Mouse (Mus musculus): ENCODE measurements around the gene Pcnx3. TPM values are rescaled to one million over a fixed set of nuclear protein-coding genes. Genes with fewer than 3 reads are reported as not detected.
"Not testable (repeated sequence)": the region's sequence is repeated elsewhere in the genome, so short reads cannot be mapped to it uniquely, and the experiment has no call there.

Pcnx3 gene
- polyA plus RNA-seq, 1 experiment from 2014 or later, result 22.3 TPM

- H3K4me2 ChIP-seq, result peak overlapping the region; percentile 99
- H3K27ac ChIP-seq (ENCODE audit: poor library complexity, severe bottlenecking), result peak overlapping the region; percentile 87
- no peaks in the 10 kb centered on the region; the same call in 1 of the 2 replicates for H3K27me3 ChIP-seq (replicated peaks)
- no peaks in the 10 kb centered on the region for H3K9me3 ChIP-seq (replicated peaks)
- H3K4me3 ChIP-seq, result peak overlapping the region; percentile 84
- peaks cover 60% of the 10 kb centered on the region for H3K36me3 ChIP-seq
- peaks cover 56% of the 10 kb centered on the region for H3K4me1 ChIP-seq (replicated peaks)
- 60% methylated on average over 15 of the region's 15 CpGs for WGBS
- no peak for ATAC-seq (ENCODE audit: insufficient number of reproducible peaks, low FRiP score)
- H3K9ac ChIP-seq, result peak overlapping the region; percentile 98
These were observed 1.6 kb upstream of the Pcnx3 start for GRCm38 (mm10) chr19:5690343-5690735.

DNA sequence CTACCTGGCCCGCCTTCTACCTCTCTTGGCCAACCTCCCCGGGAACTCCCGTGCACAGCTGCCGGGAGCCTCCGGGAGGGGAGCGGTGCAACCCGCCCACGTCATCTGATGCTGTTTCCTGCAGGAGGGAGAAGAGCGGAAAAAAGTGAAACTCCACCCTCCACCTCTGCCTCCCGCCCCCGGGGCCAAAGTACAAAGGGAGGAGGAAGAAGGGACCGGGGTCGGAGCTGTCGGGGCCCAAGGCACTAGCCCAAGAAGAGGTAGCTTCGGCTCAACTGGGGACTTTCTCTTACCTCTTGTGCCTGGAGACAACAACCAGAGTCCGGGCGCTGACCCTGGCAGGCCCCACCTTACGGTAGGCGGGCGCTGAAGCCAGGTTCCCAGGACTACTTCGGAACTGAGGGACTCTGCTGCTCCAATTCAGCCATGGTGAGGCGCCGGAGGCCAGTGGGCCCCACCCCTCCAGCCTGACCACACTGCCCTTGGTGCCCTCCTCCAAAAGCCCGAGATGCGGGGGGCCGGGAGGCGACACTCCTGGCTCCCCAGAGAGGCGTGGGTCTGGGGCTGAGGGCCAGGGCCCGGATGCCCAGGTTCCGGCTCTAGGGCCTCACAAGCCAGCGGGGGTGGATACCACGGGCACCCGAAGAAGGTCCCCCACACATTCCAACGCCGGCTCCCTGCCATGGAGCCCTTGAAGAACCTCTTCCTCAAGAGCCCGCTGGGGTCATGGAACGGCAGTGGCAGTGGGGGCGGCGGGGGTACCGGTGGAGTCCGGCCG, 1.0 kb upstream of the Pcnx3 start:
- WGBS, result 9% methylated on average over 41 of the region's 42 CpGs
- Histone ChIP-seq H3K4me2 (peak overlapping the region; percentile 99), H3K36me3 (peaks cover 60% of the 10 kb centered on the region), H3K4me3 (peak overlapping the region; percentile 84), H3K9ac (peak overlapping the region; percentile 98), H3K27ac (ENCODE audit: poor library complexity, severe bottlenecking) (peak overlapping the region; percentile 87), H3K9me3 (replicated peaks) (no peaks in the 10 kb centered on the region), H3K4me1 (replicated peaks) (peaks cover 56% of the 10 kb centered on the region), H3K27me3 (replicated peaks) (no peaks in the 10 kb centered on the region)
- ATAC-seq (ENCODE audit: insufficient number of reproducible peaks, low FRiP score), result peak; percentile 71

GRCm38 (mm10) chr19:5689088-5689428, 350 bp upstream of the Pcnx3 start:
- WGBS, result under 1% methylated on average over 7 of the region's 7 CpGs
- Histone ChIP-seq H3K9ac (peak overlapping the region; percentile 98), H3K27ac (ENCODE audit: poor library complexity, severe bottlenecking) (peak overlapping the region; percentile 87), H3K27me3 (replicated peaks) (no peaks in the 10 kb centered on the region), H3K4me1 (replicated peaks) (peaks cover 54% of the 10 kb centered on the region), H3K9me3 (replicated peaks) (no peaks in the 10 kb centered on the region), H3K4me3 (peak overlapping the region; percentile 84), H3K36me3 (peaks cover 60% of the 10 kb centered on the region), H3K4me2 (peak overlapping the region; percentile 99)
- no peak for ATAC-seq (ENCODE audit: insufficient number of reproducible peaks, low FRiP score)

DNA sequence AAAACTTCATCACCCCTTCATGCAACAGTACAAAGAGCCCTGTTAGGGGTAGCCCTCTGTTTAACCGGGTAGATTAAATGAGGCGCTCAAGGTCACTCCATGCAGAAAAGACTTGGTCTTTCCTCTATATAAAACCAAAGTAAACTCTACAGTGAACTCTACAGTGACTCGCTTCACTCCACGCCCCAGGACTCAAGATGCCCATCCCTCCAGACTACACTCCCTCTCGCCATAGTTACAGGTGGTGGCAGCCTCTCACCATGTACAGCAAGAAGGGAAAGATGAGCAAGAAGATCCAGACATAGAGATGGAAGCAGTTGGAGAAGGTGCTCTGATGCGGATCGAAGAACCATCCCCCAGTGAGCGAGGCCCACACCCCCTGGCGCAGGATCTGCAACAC, 970 bp downstream of the Pcnx3 start:
- no peaks in the 10 kb centered on the region for H3K9me3 ChIP-seq (replicated peaks)
- H3K27me3 ChIP-seq (replicated peaks), result no peaks in the 10 kb centered on the region
- H3K9ac ChIP-seq, result peak overlapping the region; percentile 92
- H3K4me2 ChIP-seq, result peak overlapping the region; percentile 99
- H3K36me3 ChIP-seq, result peaks cover 60% of the 10 kb centered on the region
- peaks cover 41% of the 10 kb centered on the region for H3K4me1 ChIP-seq (replicated peaks)
- 21% methylated on average over 9 of the region's 9 CpGs for WGBS
- peak overlapping the region; percentile 84 for H3K4me3 ChIP-seq
- peak overlapping the region; percentile 87 for H3K27ac ChIP-seq (ENCODE audit: poor library complexity, severe bottlenecking)
- no peak for ATAC-seq (ENCODE audit: insufficient number of reproducible peaks, low FRiP score)

- H3K27me3 ChIP-seq (replicated peaks); H3K27ac ChIP-seq (ENCODE audit: poor library complexity, severe bottlenecking): not testable (repeated sequence)
- H3K9ac ChIP-seq, result peak overlapping the region; percentile 92; the same call in 1 of the 2 replicates
These were observed 1.8 kb downstream of the Pcnx3 start for GRCm38 (mm10) chr19:5686954-5687353.

GRCm38 (mm10) chr19:5686437-5686836, 2.3 kb downstream of the Pcnx3 start:
- ATAC-seq (ENCODE audit: insufficient number of reproducible peaks, low FRiP score), result no peak
- Histone ChIP-seq H3K9me3 (replicated peaks) (no peaks in the 10 kb centered on the region), H3K4me3 (no peak overlapping the region), H3K9ac (no peak overlapping the region), H3K27ac (ENCODE audit: poor library complexity, severe bottlenecking) (no peak overlapping the region), H3K4me1 (replicated peaks) (peaks cover 28% of the 10 kb centered on the region), H3K27me3 (replicated peaks) (no peaks in the 10 kb centered on the region), H3K4me2 (no peak overlapping the region), H3K36me3 (peaks cover 64% of the 10 kb centered on the region)
- WGBS, result 71% methylated on average over 13 of the region's 13 CpGs

More at GRCm38 (mm10) chr19:5686954-5687353, 1.8 kb downstream of the Pcnx3 start:
- H3K9me3 ChIP-seq (replicated peaks); ATAC-seq (ENCODE audit: insufficient number of reproducible peaks, low FRiP score): not testable (repeated sequence)
- Histone ChIP-seq H3K4me3 (0 out of 2 replicates have a peak overlapping the region, but pooled peaks have one; percentile 84), H3K4me1 (replicated peaks) (peaks cover 33% of the 10 kb centered on the region), H3K4me2 (peak overlapping the region; percentile 99), H3K36me3 (peaks cover 64% of the 10 kb centered on the region)
- WGBS, result 88% methylated on average over 12 of the region's 12 CpGs

- Histone ChIP-seq H3K4me2 (no peak overlapping the region), H3K9me3 (replicated peaks) (no peaks in the 10 kb centered on the region), H3K27me3 (replicated peaks) (no peaks in the 10 kb centered on the region), H3K36me3 (peaks cover 64% of the 10 kb centered on the region), H3K4me1 (replicated peaks) (peaks cover 22% of the 10 kb centered on the region), H3K4me3 (no peak overlapping the region), H3K27ac (ENCODE audit: poor library complexity, severe bottlenecking) (no peak overlapping the region), H3K9ac (no peak overlapping the region)
- ATAC-seq (ENCODE audit: insufficient number of reproducible peaks, low FRiP score), result no peak
- WGBS, result 91% methylated on average over 11 of the region's 11 CpGs
These were observed 2.8 kb downstream of the Pcnx3 start for GRCm38 (mm10) chr19:5685861-5686260.

DNA sequence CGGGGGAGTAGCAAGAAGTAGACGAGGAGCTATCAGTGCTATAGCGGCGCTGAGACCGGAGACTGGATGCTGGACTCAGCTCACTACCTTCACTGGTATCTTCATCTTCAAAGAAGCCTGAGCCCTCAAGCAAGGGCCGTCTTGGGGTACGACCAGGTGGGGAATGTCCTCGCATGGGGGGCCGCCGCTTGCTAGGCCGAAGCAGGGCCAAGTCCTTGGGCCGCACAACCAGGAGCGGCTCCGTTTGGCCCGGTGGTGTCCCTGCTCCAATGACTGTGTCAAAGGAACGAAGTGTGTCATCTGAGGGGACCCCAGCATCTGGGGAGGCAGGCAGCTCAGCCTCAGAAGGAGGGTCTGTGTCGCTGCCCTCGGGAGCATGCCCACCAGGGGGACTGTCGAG, 3.3 kb downstream of the Pcnx3 start:
- 95% methylated on average over 19 of the region's 19 CpGs for WGBS

DNA sequence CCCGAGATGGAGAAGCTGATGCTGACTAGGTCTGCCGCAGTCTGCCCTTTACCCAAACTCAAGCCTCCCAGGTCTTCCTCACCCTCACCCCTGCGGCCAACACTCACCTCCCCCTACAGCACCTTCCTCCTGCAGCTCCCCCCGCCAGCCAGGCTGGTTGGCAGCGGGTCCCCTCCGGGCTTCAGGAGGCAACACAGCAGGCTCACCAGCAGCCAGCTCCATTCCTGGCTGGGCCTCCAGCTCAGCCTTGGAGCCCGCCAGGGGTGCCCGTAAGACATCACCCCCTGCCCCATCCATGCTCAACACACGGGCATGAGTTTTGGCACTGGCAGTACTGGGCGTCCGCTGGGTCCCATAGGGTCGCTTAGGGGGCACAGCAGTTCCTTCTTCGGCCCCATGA, 3.7 kb downstream of the Pcnx3 start:
- H3K4me1 ChIP-seq (replicated peaks), result peaks cover 13% of the 10 kb centered on the region
- 91% methylated on average over 13 of the region's 13 CpGs for WGBS
- no peak overlapping the region for H3K27ac ChIP-seq (ENCODE audit: poor library complexity, severe bottlenecking)
- H3K9me3 ChIP-seq (replicated peaks), result no peaks in the 10 kb centered on the region
- H3K4me2 ChIP-seq, result no peak overlapping the region
- H3K4me3 ChIP-seq, result no peak overlapping the region
- H3K9ac ChIP-seq, result no peak overlapping the region
- ATAC-seq (ENCODE audit: insufficient number of reproducible peaks, low FRiP score), result no peak
- H3K27me3 ChIP-seq (replicated peaks), result no peaks in the 10 kb centered on the region
- peaks cover 70% of the 10 kb centered on the region for H3K36me3 ChIP-seq

More for the DNA sequence above, 3.3 kb downstream of the Pcnx3 start:
- Histone ChIP-seq H3K4me1 (replicated peaks) (peaks cover 18% of the 10 kb centered on the region), H3K4me3 (no peak overlapping the region), H3K27me3 (replicated peaks) (no peaks in the 10 kb centered on the region), H3K9me3 (replicated peaks) (no peaks in the 10 kb centered on the region), H3K9ac (no peak overlapping the region), H3K27ac (ENCODE audit: poor library complexity, severe bottlenecking) (no peak overlapping the region), H3K4me2 (no peak overlapping the region), H3K36me3 (peaks cover 65% of the 10 kb centered on the region)
- no peak for ATAC-seq (ENCODE audit: insufficient number of reproducible peaks, low FRiP score)

GRCm38 (mm10) chr19:5684236-5684635, 4.5 kb downstream of the Pcnx3 start:
- Histone ChIP-seq H3K4me3 (no peak overlapping the region), H3K4me1 (replicated peaks) (peaks cover 12% of the 10 kb centered on the region), H3K36me3 (peaks cover 77% of the 10 kb centered on the region), H3K27ac (ENCODE audit: poor library complexity, severe bottlenecking) (no peak overlapping the region), H3K4me2 (no peak overlapping the region), H3K9me3 (replicated peaks) (no peaks in the 10 kb centered on the region), H3K9ac (no peak overlapping the region), H3K27me3 (replicated peaks) (no peaks in the 10 kb centered on the region)
- ATAC-seq (ENCODE audit: insufficient number of reproducible peaks, low FRiP score), result no peak
- WGBS, result 88% methylated on average over 12 of the region's 12 CpGs

- H3K4me3 ChIP-seq, result no peak overlapping the region
- no peak overlapping the region for H3K9ac ChIP-seq
- H3K27me3 ChIP-seq (replicated peaks), result no peaks in the 10 kb centered on the region
- no peaks in the 10 kb centered on the region for H3K9me3 ChIP-seq (replicated peaks)
- peak; percentile 31; the same call in 1 of the 2 replicates for ATAC-seq (ENCODE audit: insufficient number of reproducible peaks, low FRiP score)
- no peak overlapping the region for H3K4me2 ChIP-seq
- H3K4me1 ChIP-seq (replicated peaks), result no peaks in the 10 kb centered on the region
- WGBS, result 74% methylated on average over 4 of the region's 4 CpGs
- H3K27ac ChIP-seq (ENCODE audit: poor library complexity, severe bottlenecking), result no peak overlapping the region
- peaks cover 93% of the 10 kb centered on the region for H3K36me3 ChIP-seq
These were observed 8.3 kb downstream of the Pcnx3 start for GRCm38 (mm10) chr19:5680432-5680831.

Data from heart, embryonic 12.5 days (tissue).